Mouse (Mus musculus): ENCODE measurements around the gene Tmem120b. TPM values are rescaled to one million over a fixed set of nuclear protein-coding genes. Genes with fewer than 3 reads are reported as not detected.

Tmem120b gene
- polyA plus RNA-seq, 1 experiment from 2014 or later, result 19.8 TPM

DNA sequence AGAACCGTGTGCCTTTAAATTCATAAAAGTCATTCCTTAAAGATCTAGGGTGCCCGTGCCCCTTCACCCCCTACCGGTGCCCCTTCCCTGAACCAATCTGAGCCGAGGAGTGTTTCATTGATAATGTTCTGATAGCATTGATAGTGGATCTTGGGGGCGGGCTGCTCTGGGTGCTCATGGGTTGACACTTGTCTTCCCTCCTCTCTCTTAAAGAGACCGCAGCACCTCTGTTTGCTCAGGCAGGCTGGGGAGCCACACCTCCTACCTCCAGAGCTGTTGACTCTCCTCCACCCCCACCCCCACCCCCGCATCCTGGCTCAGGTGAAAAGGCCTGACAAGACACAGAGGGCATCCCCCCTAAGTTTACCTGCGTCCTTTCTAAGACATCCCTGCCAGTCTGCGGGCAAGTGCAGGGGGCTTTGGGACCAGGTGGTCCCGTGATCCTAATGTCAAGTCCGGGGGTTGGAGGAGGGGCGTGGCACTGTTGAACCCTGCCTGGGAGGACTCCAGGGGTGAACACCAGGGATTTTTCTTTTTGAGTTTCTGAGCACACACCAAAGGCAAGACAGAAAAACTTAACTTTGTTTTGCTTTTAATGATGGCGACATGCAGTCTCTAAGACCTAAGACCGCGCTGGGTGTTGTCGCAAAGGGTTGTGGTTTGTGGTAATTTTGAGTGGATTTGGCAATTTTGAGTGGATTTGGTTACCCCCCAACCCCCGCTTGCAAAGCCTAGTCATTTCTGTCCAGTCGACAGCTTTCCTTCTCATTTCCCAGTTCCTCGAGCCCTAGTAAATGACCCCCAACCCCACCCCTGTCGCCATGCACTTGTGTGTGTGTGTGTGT lies 76.8 kb downstream of the Tmem120b start:
- Histone ChIP-seq H3K4me1 (ENCODE audit: control insufficient read depth, insufficient read depth, low read depth, low read length) (peaks cover 42% of the 10 kb centered on the region), H3K27me3 (replicated peaks; ENCODE audit: control insufficient read depth, insufficient read depth, low read length) (no peaks in the 10 kb centered on the region), H3K9me3 (ENCODE audit: control insufficient read depth, low read length) (no peaks in the 10 kb centered on the region), H3K4me2 (ENCODE audit: low read length) (peak overlapping the region; percentile 96), H3K27ac (ENCODE audit: low read depth, low read length) (0 out of 2 replicates have a peak overlapping the region, but pooled peaks have one; percentile 21), H3K9ac (ENCODE audit: low read depth, low read length) (peak overlapping the region; percentile 100), H3K36me3 (ENCODE audit: control insufficient read depth, insufficient read depth, low read length) (peaks cover 20% of the 10 kb centered on the region), H3K4me3 (ENCODE audit: low read length) (peak overlapping the region; percentile 91)
- no peak for ATAC-seq
- 31% methylated on average over 20 of the region's 20 CpGs for WGBS

DNA sequence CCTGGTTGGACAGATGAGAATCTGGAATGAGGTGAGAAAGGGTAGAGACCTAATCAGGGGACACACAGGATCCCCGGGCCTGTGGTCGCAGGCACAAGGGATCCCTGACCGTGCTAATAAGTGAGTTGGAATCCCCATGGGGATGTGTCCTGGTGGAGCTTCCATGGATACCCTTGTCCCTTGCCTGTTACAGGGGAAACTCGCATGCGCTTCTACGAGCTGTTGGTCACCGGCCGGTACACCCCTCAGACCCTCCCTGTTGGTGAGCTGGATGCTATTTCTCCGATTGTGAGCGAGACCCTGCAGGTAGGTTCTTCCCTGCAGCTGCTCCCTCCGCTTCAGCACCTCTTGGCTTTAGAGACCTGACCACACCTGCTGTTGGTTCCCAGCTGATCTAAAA lies 78.1 kb downstream of the Tmem120b start:
- no peak overlapping the region for H3K4me3 ChIP-seq (ENCODE audit: low read length)
- WGBS, result 85% methylated on average over 11 of the region's 11 CpGs
- no peaks in the 10 kb centered on the region for H3K27me3 ChIP-seq (replicated peaks; ENCODE audit: control insufficient read depth, insufficient read depth, low read length)
- H3K4me1 ChIP-seq (ENCODE audit: control insufficient read depth, insufficient read depth, low read depth, low read length), result peaks cover 56% of the 10 kb centered on the region
- H3K4me2 ChIP-seq (ENCODE audit: low read length), result no peak overlapping the region
- H3K9me3 ChIP-seq (ENCODE audit: control insufficient read depth, low read length), result no peaks in the 10 kb centered on the region
- H3K9ac ChIP-seq (ENCODE audit: low read depth, low read length), result no peak overlapping the region
- no peak for ATAC-seq
- peaks cover 21% of the 10 kb centered on the region for H3K36me3 ChIP-seq (ENCODE audit: control insufficient read depth, insufficient read depth, low read length)
- H3K27ac ChIP-seq (ENCODE audit: low read depth, low read length), result no peak overlapping the region

DNA sequence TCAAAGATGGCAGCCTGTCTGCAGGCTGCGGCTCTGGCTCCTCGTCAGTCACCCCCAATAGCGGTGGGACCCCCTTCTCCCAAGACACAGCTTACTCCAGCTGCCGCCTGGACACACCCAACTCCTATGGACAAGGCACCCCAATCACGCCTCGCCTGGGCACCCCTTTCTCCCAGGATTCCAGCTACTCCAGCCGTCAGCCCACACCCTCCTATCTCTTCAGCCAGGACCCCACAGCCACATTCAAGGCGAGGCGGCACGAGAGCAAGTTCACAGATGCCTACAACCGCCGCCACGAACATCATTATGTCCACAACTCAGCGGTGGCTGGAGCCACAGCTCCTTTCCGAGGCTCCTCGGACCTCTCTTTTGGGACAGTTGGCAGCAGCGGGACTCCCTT lies 79.4 kb downstream of the Tmem120b start:
- Histone ChIP-seq H3K4me1 (ENCODE audit: control insufficient read depth, insufficient read depth, low read depth, low read length) (peaks cover 59% of the 10 kb centered on the region), H3K9me3 (ENCODE audit: control insufficient read depth, low read length) (no peaks in the 10 kb centered on the region), H3K36me3 (ENCODE audit: control insufficient read depth, insufficient read depth, low read length) (peaks cover 29% of the 10 kb centered on the region), H3K27me3 (replicated peaks; ENCODE audit: control insufficient read depth, insufficient read depth, low read length) (no peaks in the 10 kb centered on the region), H3K27ac (ENCODE audit: low read depth, low read length) (no peak overlapping the region), H3K9ac (ENCODE audit: low read depth, low read length) (no peak overlapping the region; the same call in 1 of the 2 replicates), H3K4me3 (ENCODE audit: low read length) (no peak overlapping the region), H3K4me2 (ENCODE audit: low read length) (no peak overlapping the region)
- WGBS, result 79% methylated on average over 17 of the region's 17 CpGs
- ATAC-seq, result no peak

DNA sequence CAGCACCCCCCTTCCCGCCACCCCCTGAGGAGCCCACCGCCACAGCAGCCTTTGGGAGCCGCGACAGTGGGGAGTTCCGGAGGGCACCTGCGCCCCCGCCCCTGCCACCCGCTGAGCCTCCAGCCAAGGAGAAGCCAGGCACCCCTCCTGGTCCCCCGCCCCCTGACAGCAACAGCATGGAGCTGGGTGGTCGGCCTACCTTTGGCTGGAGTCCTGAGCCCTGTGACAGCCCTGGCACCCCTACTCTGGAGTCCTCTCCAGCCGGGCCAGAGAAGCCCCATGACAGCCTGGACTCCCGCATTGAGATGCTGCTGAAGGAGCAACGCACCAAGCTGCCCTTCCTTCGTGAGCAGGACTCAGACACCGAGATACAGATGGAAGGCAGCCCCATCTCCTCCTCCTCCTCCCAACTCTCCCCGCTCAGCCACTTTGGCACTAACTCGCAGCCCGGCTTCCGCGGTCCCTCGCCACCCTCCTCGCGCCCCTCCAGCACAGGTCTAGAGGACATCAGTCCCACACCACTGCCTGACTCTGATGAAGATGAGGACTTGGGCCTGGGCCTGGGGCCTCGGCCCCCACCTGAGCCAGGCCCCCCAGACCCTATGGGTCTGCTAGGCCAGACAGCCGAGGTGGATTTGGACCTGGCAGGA lies 80.0 kb downstream of the Tmem120b start:
- no peak for ATAC-seq
- Histone ChIP-seq H3K9me3 (ENCODE audit: control insufficient read depth, low read length) (no peaks in the 10 kb centered on the region), H3K9ac (ENCODE audit: low read depth, low read length) (no peak overlapping the region; the same call in 1 of the 2 replicates), H3K4me2 (ENCODE audit: low read length) (no peak overlapping the region), H3K4me1 (ENCODE audit: control insufficient read depth, insufficient read depth, low read depth, low read length) (peaks cover 59% of the 10 kb centered on the region), H3K4me3 (ENCODE audit: low read length) (no peak overlapping the region), H3K27ac (ENCODE audit: low read depth, low read length) (no peak overlapping the region), H3K27me3 (replicated peaks; ENCODE audit: control insufficient read depth, insufficient read depth, low read length) (no peaks in the 10 kb centered on the region), H3K36me3 (ENCODE audit: control insufficient read depth, insufficient read depth, low read length) (peaks cover 35% of the 10 kb centered on the region)
- 75% methylated on average over 25 of the region's 25 CpGs for WGBS

DNA sequence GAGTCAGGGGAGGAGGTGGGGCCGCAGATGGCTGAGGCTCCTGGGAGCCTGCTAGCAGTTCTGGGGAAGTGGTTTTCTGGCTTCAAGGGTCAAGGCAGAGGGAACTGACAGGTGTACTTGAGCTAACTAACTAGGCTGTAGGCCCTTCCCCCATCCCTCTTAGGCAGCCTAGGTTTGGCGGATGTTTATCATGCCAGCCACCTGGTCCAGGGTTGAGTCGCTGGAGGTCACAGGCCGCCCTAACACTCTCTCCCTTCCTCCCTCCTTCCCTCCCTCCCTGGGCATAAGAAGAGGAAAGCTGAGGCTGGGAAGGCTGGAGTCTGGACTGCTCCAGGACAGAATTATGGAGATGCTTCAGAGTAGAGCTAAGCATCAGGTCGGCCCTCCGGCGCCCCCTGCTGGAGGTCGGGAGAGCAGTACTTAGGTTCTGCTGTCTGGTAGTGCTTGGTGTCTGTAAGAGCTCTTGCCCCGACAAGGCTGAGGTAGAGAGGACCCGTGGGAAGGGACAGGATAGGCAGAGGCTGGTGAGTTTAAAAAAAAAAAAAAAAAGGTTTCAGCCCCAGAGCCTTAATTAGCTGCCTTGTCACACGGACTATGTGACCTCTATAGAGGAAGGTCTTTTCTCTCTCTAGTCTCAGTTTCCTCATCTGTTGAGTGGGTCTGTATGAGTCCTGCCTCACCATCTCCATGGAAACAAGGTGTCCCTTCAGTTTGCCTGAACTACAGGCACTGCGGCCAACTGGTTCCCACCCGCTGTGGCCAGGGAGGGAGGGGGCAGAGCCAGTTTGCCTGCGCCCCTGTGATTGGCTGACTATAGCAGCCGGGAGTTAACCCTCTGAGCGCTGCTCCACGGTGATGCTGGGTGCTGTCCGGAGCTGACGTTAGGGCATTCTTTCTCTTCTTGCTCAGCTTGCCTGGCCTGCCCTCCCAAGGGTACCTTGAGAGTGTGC lies 81.5 kb downstream of the Tmem120b start:
- H3K4me3 ChIP-seq (ENCODE audit: low read length), result peak overlapping the region; percentile 46
- peaks cover 49% of the 10 kb centered on the region for H3K4me1 ChIP-seq (ENCODE audit: control insufficient read depth, insufficient read depth, low read depth, low read length)
- H3K27ac ChIP-seq (ENCODE audit: low read depth, low read length), result no peak overlapping the region
- H3K9ac ChIP-seq (ENCODE audit: low read depth, low read length), result peak overlapping the region; percentile 20
- H3K4me2 ChIP-seq (ENCODE audit: low read length), result peak overlapping the region; percentile 74
- WGBS, result 6% methylated on average over 19 of the region's 19 CpGs
- H3K36me3 ChIP-seq (ENCODE audit: control insufficient read depth, insufficient read depth, low read length), result peaks cover 44% of the 10 kb centered on the region
- ATAC-seq, result peak; percentile 85
- no peaks in the 10 kb centered on the region for H3K27me3 ChIP-seq (replicated peaks; ENCODE audit: control insufficient read depth, insufficient read depth, low read length)
- H3K9me3 ChIP-seq (ENCODE audit: control insufficient read depth, low read length), result no peaks in the 10 kb centered on the region

DNA sequence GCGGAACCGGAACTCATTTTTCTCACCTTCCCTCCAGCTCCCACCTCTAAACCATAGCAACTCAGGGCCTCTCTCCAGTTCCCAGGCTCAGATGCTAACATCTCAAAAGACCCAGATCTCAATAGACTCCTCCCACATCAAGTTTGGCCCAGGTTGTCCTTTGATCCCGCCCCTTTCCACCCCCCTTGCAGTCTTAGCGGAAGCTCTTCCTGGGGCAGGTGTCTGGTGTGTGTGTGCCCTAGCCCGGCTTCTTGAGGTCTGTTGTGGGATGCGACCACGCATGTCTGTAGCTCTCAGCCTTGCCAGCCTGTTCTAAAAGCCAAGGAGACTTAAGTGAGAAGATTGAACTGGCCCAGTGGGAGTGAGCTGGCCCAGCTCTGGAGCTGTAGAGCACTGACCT lies 82.4 kb downstream of the Tmem120b start:
- ATAC-seq, result no peak
- Histone ChIP-seq H3K4me1 (ENCODE audit: control insufficient read depth, insufficient read depth, low read depth, low read length) (peaks cover 40% of the 10 kb centered on the region), H3K36me3 (ENCODE audit: control insufficient read depth, insufficient read depth, low read length) (peaks cover 44% of the 10 kb centered on the region), H3K4me2 (ENCODE audit: low read length) (peak overlapping the region; percentile 74), H3K4me3 (ENCODE audit: low read length) (peak overlapping the region; percentile 46), H3K9me3 (ENCODE audit: control insufficient read depth, low read length) (no peaks in the 10 kb centered on the region), H3K9ac (ENCODE audit: low read depth, low read length) (peak overlapping the region; percentile 20), H3K27me3 (replicated peaks; ENCODE audit: control insufficient read depth, insufficient read depth, low read length) (no peaks in the 10 kb centered on the region), H3K27ac (ENCODE audit: low read depth, low read length) (0 out of 2 replicates have a peak overlapping the region, but pooled peaks have one; percentile 16)
- 43% methylated on average over 7 of the region's 7 CpGs for WGBS

DNA sequence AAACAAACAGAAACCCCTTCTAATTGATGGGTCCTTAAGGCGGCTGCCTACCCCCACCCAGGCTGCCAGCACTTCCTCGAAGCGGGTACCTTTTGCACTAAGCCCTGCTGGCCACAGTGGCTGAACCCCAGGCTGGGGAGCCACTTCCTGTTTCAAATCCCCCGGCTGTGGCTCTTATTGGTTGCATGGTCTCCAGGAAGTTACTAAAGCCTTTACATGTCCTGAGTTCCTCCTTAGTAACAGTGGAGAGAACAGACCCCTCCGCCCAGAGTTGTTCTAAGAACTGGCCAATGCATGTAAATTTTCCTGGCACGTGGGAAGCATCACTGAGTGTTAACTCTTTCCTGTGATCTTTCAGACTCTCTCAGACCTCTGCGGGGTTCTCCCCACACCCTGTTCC lies 82.9 kb downstream of the Tmem120b start:
- H3K9me3 ChIP-seq (ENCODE audit: control insufficient read depth, low read length), result no peaks in the 10 kb centered on the region
- WGBS, result 37% methylated on average over 7 of the region's 7 CpGs
- peaks cover 44% of the 10 kb centered on the region for H3K36me3 ChIP-seq (ENCODE audit: control insufficient read depth, insufficient read depth, low read length)
- H3K4me3 ChIP-seq (ENCODE audit: low read length), result peak overlapping the region; percentile 46
- H3K27me3 ChIP-seq (replicated peaks; ENCODE audit: control insufficient read depth, insufficient read depth, low read length), result no peaks in the 10 kb centered on the region
- ATAC-seq, result peak; percentile 31; the same call in 1 of the 2 replicates
- peaks cover 36% of the 10 kb centered on the region for H3K4me1 ChIP-seq (ENCODE audit: control insufficient read depth, insufficient read depth, low read depth, low read length)
- H3K27ac ChIP-seq (ENCODE audit: low read depth, low read length), result 0 out of 2 replicates have a peak overlapping the region, but pooled peaks have one; percentile 16
- H3K9ac ChIP-seq (ENCODE audit: low read depth, low read length), result peak overlapping the region; percentile 20
- peak overlapping the region; percentile 74 for H3K4me2 ChIP-seq (ENCODE audit: low read length)

DNA sequence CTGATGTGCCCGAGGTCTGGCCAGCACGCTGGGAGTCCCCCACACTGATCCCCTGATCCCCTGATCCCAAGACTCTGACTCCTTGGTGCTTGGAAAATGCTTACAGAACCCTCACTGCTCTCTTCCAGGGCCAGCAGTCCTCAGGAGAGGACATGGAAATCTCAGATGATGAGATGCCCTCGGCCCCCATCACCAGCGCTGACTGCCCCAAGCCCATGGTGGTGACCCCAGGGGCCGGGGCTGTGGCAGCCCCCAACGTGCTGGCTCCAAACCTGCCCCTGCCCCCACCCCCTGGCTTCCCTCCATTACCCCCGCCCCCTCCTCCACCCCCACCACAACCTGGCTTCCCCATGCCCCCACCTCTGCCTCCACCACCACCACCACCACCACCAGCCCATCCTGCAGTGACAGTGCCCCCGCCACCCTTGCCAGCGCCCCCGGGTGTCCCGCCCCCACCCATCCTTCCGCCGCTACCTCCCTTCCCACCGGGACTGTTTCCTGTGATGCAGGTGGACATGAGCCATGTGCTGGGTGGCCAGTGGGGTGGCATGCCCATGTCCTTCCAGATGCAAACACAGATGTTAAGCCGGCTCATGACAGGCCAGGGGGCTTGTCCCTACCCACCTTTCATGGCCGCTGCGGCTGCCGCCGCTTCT lies 83.6 kb downstream of the Tmem120b start:
- no peak overlapping the region for H3K9ac ChIP-seq (ENCODE audit: low read depth, low read length)
- no peak overlapping the region for H3K4me3 ChIP-seq (ENCODE audit: low read length)
- H3K27ac ChIP-seq (ENCODE audit: low read depth, low read length), result no peak overlapping the region
- H3K27me3 ChIP-seq (replicated peaks; ENCODE audit: control insufficient read depth, insufficient read depth, low read length), result no peaks in the 10 kb centered on the region
- 93% methylated on average over 17 of the region's 19 CpGs for WGBS
- H3K4me1 ChIP-seq (ENCODE audit: control insufficient read depth, insufficient read depth, low read depth, low read length), result peaks cover 36% of the 10 kb centered on the region
- no peak overlapping the region for H3K4me2 ChIP-seq (ENCODE audit: low read length)
- H3K36me3 ChIP-seq (ENCODE audit: control insufficient read depth, insufficient read depth, low read length), result peaks cover 42% of the 10 kb centered on the region
- no peak for ATAC-seq
- no peaks in the 10 kb centered on the region for H3K9me3 ChIP-seq (ENCODE audit: control insufficient read depth, low read length)

All from hindbrain, embryonic 16.5 days (tissue).